Mouse (Mus musculus) induced T-regulatory cell, adult 2 months (primary cell): ENCODE results near the gene Foxd4.
A peak's percentile ranks its signal among the peaks of the same experiment; 100 is the strongest.

Source experiments
- DNase-seq: peaks from one replicate; pipeline ENCODE4 v3.0.0-alpha.2; 2012; ENCODE audit warnings: low read depth

The Foxd4 gene

DNA sequence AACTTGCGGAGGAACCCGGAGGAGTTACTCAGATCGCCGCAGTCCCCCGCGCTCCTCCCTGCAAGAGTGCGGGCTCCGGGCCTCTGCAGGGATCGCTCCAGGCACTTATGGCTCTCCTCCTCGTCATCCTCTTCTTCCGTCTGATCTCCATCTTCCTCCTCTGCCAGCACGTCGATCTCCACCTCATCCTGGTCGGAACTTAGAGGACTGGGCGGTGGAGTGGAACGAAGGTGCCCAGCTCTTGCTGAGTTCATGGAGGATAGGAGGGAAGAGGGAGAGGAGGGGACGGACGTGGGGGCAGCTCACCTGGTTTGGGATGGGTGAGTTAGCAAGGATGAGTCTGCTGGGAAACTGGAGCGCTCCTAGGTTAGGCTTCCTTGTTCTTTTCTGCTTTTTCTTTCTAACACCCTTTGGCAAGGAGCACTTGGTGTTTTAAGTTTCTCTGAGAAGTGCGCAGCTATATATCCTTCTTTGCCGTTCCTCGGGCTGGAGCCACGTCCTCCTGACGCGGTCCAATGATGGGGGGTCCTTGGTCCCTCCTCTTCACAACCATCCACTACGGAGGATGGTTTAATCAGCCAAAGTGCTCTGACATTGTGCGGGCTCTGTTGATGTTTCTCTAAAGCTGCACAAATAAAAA lies at the start of gene Foxd4:
Gene Foxd4 (minus strand): TSS at position 617 of the 640 bp plus-strand sequence.
- DNase-seq: no peak

DNA sequence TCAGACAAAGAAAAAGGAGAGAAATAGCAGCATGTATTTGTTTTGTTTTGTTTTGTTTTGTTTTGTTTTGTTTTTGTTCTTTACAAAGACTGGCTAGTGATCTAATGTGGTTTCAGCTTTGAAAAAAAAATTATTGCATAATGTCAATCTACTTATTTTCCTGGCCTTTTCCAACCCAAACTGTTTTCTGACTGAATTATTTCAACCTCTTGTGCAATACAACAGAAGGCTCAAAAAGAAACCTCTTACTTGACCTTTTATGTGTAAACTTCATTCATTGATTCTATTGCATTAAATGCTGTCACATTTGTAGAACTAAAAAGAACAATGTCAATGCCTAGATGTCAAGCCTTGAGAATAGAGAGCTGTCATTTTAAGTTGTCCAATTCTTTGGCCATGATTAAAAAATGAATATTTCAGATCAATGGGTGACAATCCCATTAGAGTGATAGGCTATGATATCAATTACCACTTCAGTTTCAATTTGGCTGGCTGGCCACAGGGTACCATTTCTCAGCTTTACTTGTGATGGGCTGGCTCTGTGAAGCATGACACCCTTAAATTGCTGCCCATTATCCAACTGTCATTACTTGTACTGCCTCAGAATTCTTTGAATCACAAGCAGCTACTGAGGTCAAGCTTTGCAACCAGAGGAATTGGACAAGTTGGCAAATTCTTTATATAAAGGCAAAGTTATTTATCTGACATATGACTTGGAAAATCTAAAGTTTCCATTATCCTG lies 44.7 kb upstream of the Foxd4 start:
- no peak for DNase-seq

DNA sequence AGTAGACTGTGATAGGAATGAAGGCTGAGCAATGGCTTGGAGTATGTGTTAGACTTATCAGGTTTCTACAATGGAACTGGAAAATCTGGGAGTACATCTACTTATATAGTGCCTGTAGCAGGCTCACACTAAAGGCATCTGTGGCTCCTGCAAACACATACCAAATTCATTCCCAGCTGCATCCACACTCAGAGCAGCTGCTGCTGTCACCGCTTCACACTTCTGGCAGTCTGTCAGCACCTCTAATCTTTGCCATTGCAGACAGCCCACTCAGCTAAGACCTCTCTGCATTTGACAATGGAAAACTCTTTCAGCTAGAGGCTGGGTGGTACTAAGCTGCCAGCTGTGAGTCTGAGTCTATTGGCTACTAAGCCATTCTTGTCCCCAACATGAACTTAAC lies 36.1 kb upstream of the Foxd4 start:
- DNase-seq: no peak

DNA sequence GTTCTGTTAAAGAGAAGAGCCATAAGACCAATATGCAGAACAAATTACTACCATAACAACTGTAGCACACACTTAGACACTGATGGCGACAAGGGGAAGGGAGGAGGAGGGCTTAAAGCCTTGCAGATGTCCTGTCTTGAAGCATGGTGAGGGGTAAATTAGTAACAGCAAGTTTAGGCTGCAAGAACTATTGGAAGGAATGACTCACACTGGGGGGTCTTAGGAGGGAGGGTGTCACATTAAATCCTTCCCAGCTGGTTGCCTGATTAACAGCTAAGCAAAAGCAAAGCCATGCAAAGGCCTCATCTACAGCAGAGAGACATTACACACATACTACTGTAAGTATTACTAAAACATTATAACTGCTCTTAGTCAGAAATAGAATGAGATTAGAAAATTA lies 28.0 kb upstream of the Foxd4 start:
- no peak for DNase-seq

DNA sequence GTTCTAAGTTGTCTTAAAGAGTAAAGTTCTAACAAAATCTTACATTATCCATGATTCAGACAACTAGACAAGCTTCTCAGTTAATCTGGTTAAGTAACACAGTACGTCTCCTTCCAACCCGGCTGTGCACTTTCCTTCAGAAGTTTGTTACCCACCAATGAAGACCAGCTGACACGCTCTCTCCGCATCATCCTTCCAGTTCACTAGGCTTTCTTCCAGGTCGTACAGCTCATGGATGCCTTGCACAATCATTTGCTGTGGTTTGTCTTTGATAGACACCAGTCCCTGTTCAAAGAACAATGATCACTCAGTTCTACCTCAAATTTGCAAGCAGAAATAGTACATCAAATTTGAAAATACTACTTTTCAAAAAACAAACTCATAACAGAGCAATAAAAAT lies 19.9 kb upstream of the Foxd4 start:
- DNase-seq: no peak

DNA sequence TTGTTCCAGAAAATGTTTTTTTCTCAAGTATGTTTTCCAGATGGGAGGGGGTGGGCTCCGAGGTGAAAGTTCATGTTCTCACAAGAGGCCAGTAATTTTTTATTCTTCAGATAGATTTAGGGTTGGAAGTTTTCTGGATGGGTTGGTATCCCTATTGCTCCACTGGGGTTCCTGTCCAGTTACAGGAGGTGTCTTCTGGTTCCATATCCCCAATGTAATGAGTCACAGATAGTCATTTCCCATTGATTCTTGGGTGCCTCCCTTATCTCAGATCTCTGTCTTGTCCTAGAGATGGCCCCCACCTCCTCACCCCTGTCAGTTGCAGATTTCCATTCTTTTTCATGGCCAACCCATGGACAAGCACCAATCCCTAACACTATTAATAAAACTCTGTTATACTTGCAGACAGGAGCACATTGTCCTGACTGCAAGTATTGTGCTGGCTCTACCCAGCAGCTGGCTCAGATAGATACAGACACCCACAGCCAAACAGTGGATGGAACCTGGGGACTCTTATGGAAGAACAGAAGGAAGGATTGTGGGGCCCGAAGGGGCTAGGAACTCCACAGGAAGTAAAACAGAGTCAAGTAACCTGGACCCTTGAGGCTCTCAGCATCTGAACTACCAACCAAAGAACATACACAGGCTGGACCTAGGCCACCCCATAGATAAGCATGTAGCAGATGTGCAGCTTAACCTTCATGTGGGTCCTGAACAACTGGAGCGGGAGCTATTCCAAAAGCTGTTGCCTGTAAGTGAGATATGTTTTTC lies 7.6 kb upstream of the Foxd4 start:
- DNase-seq: no peak

DNA sequence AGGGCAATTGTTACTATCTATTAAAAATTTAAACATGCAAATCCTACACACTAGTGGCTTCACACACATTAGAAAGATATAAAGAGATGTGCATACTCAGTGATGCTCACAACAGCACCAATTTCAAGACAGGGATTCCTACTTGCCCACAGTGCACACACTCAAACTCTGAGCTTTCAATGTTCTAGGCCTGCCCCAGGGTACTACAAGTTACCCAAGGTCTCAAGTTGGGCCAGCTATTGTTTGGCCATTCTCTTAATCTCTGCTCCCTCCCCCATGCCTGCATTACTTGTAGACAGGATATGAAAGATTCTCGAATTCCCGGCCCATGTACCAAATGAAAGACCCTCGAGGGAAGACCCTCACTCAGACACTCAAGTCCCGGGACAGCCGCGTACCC lies 6.7 kb upstream of the Foxd4 start:
- DNase-seq: no peak

DNA sequence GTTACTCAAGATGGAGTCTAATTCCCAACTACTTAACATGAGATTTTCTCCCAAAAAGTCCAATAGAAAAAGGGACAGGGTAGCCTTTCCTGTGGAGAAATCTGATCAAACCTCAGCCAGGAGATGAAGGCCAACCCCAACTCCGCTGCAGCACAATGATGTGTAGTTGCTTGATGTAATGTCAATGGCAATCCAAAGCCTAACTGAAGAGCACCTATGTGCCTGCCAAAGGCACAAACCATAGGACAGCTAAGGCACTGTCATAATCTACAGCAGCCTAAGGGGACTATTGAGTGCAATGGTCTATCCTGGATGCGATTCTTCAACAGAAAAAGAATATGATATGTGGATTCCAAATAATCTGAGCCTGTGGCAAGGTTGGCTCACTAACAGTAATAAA lies 1.8 kb upstream of the Foxd4 start:
- DNase-seq: no peak

DNA sequence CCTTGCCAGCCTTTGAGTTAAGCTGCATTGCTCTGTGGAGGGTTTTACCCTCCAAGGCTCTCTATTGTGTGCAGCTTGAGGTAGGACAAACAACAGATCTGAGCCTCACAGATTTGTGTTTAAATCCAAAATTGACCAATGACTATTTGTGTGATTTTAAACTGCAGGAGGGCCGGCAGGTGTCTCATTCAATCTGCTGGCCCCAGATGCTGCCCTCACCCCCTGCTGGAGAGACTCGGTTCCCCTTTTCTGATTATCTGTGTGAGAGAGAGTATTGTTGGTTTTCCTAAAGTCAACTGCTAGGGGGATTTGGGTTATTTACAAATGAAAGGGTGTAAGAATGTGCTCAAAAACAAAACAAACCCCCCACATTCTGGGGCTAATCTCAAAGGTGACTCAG lies 1.3 kb upstream of the Foxd4 start:
- no peak for DNase-seq

DNA sequence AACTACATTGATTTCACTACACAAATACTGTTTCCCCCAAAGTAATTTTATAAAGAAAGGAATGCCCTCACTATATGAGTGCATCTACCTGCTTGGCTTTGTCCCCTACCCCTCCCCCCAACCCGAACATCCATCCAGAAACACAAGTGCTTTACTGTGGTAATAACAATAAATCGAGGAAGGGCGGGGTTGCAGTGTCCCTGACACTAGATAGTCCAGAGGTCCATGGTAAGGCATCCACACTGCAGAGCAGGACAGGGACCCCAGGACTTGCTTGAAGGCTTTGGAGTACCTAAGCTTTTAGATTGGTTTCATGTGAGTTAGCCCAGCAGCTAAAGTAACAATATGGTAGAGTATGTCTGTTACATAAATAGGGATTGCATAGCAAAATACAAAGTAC lies 669 bp upstream of the Foxd4 start:
- no peak for DNase-seq

DNA sequence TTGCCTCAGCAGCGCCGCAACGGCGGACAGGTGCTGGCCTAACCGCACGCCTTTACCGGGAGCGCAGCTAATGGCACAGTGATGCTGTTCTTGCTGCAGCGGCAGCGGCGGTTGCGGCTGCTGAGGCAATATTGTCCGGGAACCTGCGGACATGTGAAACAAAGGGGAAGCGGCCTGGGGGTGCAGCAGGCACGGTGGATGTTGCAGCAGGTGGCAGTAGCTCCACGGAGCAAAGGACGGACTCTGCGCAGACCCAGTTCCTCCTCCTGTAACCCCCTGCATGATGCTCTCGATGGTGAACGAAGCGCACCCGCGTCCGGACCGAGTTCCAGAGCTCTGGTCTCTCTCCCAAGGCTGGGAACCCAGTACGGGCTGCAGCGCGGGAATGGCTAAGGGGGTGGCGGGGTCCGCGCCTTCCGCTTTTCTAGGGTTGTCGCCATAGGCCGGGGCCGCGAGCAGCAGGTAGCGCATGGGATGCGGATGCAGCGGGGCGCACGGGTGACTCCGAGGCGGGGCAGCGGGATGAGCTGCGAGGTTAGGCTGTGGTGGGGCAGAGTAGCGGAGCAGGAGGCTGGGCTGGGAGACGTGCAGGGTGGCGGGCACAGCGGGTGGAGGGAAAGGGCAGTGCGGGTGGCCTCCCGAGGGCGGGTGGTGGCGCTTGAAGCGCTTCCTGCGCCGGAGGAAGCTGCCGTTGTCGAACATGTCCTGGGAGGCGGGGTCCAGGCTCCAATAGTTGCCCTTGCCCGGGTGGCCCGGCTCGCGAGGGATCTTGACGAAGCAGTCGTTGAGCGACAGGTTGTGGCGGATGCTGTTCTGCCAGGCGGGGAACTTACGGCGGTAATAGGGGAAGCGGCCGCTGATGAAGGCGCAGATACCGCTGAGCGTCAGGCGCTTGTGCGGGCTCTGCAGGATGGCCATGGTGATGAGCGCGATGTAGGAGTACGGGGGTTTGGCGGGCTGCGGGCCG lies 1.1 kb downstream of the Foxd4 start:
- DNase-seq: peak; percentile 25

DNA sequence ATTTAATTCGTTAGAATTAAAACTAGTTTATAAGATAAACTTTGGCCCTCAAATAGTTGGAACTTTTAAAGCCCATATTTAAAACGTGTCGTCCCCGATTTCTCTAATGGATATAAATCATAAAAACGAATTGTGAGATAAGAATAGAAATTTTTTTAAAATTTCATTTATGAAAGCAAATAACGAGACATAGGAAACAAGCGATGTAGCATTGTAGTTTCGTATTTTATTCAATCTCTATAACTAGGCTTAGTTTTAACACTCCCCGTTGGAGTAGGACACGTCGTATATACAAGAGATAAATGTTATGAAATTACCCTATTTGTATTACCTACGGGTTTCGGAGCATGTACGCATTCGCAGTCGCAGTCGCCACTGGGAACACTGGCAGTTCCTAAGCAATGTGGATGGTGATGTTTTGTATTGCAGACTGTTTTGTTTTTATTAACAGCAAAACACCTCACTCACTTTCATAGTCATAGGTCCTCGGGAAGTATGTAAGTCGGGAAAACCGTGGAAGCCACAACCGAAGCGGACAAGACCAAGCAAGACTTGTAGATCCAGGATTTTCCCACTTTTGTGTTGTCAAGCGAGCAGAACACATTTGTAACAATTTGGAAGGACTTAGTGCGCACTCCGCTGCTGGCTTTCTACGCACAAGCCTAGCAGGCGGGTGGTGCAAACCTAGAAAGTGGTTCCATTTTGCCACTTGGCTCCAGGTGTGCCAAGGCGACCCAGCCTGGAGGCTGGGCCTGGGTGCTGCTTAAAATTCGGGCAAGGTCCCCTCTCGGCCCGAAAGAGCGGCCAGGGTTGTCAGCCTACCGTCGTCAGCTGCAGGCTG lies 2.0 kb downstream of the Foxd4 start:
- peak; percentile 9 for DNase-seq

DNA sequence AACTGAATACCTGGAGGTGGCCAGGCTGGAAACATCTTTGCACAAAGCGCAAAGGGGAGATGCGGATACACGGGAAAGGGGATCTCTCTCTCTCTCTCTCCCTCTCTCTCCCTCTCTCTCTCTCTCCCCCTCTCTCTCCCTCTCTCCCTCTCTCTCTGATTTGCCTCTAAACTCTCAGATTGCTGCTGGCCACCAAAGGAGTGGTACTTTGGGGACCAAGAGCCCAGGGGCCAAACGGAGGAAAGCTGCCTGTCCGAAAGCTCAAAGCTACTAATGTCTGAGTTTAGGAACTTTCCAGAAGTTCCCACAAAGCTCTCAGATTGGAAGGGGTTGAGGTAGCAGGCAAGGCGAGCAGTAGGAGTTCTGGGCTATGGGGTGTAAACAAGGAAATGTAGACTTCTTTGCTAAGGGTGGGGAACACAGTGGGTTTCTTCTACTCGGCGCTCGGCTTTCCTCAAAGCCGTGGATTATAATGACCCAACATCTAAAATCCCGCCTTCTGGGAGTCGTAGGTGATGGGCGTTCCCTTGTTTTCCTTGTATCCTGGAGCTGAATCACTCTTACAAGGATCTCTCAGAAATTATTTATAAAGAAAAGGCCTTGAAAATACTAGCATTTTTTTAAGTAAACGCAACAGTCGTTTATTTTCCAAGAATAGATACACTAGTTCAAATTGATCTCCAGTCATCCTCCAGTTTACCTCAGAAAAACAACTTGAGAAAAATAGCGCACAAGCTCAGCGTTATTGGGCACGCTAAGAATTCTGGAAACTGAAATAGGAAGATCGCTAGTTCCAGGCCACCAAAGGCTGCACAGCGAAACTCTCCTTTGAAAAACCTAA lies 2.9 kb downstream of the Foxd4 start:
- peak; percentile 7 for DNase-seq

DNA sequence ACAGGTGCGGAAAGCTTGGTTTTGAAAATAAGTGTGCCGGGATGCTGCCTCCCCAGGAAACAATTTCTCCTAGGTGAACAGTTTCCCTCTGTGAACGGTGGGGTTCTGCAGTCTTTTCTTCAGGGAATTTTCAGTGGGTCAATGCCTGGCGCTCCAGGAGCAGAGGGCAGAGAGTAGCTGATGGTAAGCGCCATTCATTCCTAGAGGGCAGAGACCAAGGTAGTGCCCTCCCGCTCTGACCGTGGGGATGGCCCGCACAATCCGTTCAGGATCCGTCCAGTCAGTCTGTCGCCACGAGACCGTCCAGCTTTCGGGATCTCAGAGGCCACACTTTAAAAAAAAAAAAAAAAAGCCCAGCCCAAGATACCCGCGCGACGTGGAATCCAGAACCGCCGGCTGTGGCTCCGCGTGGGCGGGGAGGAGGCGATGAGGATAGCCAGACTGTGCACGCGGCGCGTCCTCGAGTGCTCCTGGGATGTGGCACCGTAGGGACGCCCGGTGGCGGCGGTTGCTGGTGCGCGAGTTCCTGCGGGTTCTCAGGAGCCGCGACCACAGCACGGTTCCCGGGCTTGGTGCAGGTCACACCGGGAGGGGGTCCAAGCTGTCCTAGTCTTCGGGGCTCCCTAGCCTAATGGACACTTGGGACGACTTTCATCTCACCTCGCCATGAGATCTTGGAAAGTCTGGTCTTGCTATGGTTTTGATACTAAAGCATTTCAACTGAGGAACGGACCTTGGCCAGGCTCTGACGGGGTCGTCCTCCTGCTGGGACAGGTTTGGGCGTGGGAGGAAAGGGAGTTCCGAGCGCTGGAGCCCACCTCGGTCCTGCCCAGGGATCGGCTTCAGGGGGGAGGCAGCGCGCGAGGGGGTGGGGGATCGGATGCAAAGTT lies 3.7 kb downstream of the Foxd4 start:
- no peak for DNase-seq

DNA sequence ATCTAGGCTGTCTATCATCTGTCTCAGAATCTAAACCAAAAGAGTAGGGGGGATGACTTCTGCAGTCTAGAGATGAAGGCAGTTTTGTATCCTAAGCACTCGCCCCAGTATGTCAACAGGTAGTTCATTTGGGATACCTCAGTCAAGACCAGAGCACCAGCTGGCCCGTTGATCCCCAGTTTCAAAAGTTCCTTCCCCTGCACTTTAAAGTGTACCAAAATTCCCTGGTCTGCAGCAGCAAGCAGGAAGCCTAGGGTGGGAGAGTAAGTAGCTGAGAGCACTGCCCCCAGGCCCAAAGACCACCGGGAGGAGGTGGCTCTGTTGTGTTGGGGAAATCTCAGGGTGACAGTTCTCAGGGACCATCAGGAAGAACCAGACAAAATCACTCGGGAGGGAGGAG lies 4.5 kb downstream of the Foxd4 start:
- no peak for DNase-seq

DNA sequence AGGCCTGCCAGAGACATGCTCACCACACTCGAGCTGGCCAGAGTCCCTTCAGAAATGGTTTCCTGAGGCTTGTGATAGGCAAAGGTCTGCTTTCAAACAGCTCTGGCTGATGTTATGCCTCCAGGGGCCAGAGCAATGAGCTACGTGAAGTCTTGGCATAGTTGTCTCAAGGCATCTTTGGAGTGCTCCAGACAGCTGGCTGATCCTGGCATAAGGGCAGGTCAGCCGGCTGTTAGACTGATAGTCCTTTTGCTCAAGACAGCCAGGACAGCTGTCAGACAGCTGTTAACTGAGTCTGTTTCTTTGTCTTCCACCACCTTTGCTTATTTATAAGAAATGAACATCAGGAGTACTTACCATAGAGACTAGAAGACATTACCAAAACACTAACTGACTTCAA lies 14.1 kb downstream of the Foxd4 start:
- no peak for DNase-seq

DNA sequence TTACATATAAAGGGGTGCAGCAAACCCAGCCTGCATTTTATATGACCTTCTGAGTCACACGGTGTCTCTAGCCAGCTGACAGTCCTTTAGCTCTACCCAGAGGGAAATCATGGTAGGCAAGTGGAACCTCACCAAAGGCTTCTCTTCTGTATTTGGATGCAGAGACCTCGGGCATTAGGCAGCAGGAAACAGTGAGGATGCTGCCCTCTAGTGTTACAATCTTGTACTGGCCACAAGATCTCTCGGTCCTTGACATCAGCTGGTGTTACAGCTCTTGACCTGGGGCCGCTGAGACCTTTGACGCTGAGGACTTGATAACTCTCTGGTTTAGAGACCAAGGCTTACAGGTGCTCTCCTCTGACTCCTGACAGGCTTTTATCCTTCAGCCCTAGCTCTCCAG lies 15.5 kb downstream of the Foxd4 start:
- DNase-seq: peak; percentile 56

DNA sequence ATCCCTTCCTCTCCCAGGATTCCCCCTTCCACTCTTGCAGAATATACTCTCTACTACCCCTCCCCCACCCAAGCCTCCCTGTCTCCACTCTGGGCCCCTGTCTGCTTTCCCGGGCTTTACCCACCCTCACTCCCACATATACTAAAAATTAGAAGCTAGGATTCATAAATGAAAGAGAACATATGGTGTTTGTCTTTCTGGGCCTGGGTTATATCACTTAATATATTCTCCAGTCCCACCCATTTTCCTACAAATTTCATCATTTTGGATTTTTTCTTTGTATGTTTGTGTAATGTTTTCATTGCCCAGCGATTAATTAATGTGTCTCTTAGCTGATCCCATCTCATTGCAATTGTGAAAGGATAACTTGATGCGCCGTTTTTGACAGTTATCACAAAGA lies 19.8 kb downstream of the Foxd4 start:
- DNase-seq: no peak
